Mouse (Mus musculus): ENCODE measurements around the gene Nprl2.

The Nprl2 gene

GRCm38 (mm10) chr9:107534408-107535202 is 7.4 kb upstream of the Nprl2 start:
- no peak for DNase-seq (ENCODE audit: low spot score)

GRCm38 (mm10) chr9:107538231-107538630 is 3.8 kb upstream of the Nprl2 start:
- no peak for DNase-seq (ENCODE audit: low spot score)

DNA sequence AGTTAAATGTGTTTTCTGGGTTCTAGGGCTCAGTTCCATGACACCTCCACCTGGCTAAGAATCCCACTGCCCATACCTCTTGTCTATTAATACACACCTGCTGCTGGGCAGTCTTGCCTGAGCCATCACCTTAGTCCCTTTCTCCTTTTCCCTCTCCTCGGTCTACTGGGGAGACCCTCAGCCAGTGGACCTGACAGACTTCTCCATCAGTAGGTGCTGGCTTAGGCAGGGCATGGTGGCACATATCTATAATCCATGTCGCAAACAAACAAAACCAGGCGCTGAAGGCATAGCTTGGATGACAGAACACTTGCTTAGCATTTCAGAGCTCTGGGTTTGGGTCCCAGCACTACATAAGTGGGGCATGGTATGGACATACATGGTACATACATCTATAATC is 3.3 kb upstream of the Nprl2 start:
- no peak for DNase-seq (ENCODE audit: low spot score)

GRCm38 (mm10) chr9:107539940-107540339 is 2.1 kb upstream of the Nprl2 start:
- no peak for DNase-seq (ENCODE audit: low spot score)

DNA sequence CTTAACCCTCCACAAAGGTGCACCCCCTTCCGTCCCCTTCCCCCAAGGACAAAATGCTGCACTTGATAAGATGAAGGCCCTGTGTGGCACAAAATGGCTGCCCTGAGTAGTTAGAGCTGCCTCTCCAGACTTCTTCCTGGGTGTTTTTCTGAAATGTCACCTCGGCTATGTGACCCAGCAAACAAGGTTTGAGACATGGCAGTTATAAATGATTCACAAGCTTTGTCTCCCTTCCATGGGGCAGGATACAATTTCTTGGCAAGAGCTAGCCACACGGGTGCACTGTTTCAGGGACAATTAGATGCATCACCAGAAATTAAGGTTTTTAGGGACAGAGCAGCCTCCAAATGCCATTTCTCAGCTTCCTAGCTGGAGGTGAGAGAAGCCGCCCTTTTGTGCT is 1.6 kb upstream of the Nprl2 start:
- no peak for DNase-seq (ENCODE audit: low spot score)

GRCm38 (mm10) chr9:107541005-107541404 is 1.0 kb upstream of the Nprl2 start:
- no peak for DNase-seq (ENCODE audit: low spot score)

DNA sequence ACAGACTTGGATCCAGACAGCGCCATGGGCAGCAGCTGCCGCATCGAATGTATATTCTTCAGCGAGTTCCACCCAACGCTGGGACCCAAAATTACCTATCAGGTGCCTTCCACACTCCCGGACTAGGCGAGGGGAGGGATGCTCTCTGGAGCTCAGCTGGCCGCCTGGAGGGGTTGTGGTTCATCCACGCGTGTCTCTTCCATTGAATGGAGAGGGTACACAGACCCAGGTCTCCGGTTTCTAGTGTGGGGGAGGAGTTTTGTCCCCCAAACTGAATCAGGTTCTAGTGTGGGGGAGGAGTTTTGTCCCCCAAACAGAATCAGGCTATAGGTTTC is 293 bp downstream of the Nprl2 start:
- no peak for DNase-seq (ENCODE audit: low spot score)

DNA sequence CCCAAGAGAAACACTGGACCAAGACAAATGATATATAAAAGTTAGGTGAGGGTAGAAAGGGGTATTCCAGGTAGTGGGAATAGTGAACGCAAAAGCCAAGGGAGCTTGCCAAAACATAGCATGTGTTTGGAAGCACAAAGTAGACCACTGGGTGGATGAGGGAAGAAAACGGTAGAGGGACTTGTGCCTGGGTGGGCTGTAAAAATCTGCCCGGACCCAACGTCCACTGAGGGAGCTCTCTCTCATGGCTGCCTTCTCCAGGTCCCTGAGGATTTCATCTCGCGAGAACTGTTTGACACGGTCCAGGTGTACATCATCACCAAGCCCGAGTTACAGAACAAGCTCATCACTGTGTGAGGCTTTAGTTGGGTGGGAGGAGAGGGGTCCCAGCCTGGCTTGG is 695 bp downstream of the Nprl2 start:
- DNase-seq (ENCODE audit: low spot score): no peak

GRCm38 (mm10) chr9:107543299-107543698 is 1.3 kb downstream of the Nprl2 start:
- DNase-seq (ENCODE audit: low spot score): no peak

GRCm38 (mm10) chr9:107544196-107544700 is 2.2 kb downstream of the Nprl2 start:
- no peak for DNase-seq (ENCODE audit: low spot score)

DNA sequence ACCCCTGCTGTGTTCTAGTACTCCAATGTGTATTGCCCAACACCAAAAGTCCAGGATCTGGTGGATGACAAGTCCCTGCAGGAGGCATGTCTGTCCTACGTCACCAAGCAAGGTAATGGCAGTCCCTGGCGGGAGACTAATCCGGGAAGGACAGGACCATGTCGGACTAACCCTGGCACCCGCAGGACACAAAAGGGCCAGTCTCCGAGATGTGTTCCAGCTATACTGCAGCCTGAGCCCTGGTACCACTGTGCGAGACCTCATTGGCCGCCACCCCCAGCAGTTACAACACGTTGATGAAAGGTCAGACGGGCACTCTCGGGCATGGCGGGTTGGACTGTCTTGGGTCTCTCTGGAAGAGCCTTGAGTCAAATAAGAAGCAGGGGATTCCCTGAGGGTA is 2.7 kb downstream of the Nprl2 start:
- DNase-seq (ENCODE audit: low spot score): no peak

DNA sequence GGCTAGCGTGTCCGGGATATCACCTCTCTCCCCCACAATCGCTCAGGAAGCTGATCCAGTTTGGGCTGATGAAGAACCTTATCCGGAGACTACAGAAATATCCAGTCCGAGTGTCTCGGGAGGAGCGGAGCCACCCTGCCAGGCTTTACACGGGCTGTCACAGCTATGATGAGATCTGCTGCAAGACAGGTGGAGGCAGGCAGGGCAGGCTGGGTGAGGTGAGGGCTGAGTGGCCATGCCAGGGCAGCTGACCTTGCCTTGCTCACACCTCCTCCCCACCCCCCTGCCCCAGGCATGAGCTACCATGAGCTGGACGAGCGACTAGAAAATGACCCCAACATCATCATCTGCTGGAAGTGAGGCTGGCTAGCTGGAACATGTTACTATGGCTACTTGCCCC is 3.2 kb downstream of the Nprl2 start:
- DNase-seq (ENCODE audit: low spot score): no peak

DNA sequence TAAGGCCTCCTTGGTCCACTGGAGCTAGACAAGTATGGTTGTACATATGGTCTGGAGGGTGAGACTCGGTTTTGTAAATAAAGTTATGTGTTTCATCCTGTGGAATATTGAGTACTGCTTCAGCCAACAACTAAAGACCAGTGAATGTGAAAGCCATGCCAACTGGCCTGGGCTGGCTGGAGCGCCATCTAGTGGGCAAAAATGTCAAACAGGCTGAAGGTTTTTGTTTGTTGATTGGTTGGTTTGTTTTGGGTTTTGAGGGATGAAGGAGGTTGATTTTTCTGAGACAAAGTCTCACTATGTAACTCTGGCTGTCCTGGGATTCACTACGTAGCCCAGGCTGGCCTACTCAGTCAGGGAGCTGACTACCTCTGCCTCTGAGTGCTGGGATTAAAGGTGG is 3.6 kb downstream of the Nprl2 start:
- DNase-seq (ENCODE audit: low spot score): peak; percentile 65

DNA sequence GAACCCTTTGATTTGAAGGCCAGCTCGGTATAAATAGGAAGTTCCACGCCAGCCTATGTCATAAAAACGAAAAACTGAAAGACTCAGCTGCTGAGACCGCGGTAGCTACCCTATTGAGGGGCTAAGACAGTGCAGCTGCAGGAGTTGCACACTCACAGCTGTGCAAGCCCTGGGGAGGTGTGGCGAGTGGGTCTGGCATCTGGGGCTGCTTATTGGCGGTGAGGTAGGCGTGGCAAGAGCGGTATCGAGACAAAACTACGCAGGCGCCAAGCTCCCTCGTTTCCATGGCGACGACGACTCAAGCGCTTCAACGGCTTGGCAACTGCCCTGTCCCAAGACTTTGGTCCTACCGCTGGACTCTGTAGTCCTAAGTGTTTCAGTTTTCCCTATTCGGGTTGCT is 5.0 kb downstream of the Nprl2 start, which contains the start of gene Zmynd10:
Gene Zmynd10 (plus strand): TSS at position 273 of the 400 bp plus-strand sequence.
- peak; percentile 87 for DNase-seq (ENCODE audit: low spot score)

DNA sequence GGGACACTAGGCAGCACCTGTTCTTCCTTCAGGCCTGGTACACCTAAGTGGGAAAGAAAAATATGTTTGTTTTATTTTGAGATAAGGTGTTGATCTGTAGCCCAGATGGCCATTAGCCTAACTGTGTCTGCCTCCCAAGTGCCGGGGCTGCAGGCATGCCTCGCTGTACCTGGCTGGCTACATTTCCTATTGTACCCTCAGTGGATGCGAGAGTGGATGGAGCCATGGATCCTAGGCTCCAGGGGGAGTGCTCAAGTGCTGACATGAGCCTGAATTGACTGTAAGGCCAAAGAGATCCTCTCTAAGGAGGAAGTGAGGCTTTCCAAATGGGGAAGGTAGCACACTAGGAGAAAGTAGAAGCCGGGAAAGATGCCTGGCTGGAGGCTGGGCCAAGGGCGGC is 5.9 kb downstream of the Nprl2 start:
- no peak for DNase-seq (ENCODE audit: low spot score)

- DNase-seq (ENCODE audit: low spot score): no peak
Measured at GRCm38 (mm10) chr9:107548820-107549219, 6.8 kb downstream of the Nprl2 start.

GRCm38 (mm10) chr9:107549297-107550074 is 7.5 kb downstream of the Nprl2 start:
- no peak for DNase-seq (ENCODE audit: low spot score)

DNA sequence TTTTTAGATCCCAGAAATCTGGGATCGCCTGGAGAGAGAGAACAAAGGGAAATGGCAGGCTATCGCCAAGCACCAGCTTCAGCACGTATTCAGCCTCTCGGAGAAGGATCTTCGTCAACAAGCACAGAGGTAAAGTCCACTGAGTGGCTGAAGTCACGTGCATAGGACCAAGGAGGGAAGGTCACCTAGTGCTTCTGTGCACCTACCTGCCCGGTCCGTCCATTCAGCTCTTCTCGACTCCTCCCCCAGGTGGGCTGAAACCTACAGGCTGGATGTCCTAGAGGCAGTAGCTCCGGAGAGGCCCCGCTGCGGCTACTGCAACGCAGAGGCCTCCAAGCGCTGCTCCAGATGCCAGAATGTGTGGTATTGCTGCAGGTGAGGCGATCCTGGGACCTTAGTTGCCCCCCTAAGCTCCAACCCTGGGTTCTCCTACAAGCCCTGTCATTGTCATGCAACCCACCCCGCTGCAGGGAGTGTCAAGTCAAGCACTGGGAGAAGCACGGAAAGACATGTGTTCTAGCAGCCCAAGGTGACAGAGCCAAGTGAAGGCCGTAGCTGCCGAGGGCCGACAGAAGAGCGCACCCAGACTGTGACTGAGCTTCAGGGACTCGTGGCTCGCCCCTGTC is 8.6 kb downstream of the Nprl2 start:
- DNase-seq (ENCODE audit: low spot score): no peak

- peak; percentile 78 for DNase-seq (ENCODE audit: low spot score)
Measured at GRCm38 (mm10) chr9:107551117-107551889, 9.3 kb downstream of the Nprl2 start, which contains the start of gene Rassf1. Gene Rassf1, plus strand, starts transcription at chr9:107551555.

DNA sequence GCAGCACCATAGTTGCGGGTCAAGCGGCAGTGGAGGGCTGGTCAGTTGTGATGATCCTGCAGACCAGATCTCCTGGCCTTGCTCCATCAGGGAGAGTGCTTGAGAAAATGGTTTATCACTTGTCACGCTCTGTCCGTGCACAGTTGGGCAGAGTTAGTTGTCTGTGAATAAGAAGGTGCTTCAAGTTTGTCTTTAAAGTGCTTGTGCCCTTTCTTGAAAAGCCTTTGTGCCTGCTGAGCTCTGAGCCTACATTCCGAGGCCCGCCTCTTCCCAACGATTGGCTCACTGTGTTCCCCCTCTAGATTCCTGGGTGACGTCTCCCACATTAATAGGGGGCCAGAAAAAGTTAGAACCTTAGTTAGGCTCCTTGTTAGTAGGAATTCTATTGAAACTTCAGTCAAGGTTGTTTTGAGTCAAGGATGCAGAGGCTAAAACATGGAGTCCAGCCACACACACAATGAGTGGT is 9.9 kb downstream of the Nprl2 start:
- DNase-seq (ENCODE audit: low spot score): no peak

- DNase-seq (ENCODE audit: low spot score): no peak
Measured at GRCm38 (mm10) chr9:107552690-107553393, 10.8 kb downstream of the Nprl2 start.

All from ovary, postnatal 36 days (tissue).